Mouse (Mus musculus): ENCODE measurements around the gene Irs2.

DNA sequence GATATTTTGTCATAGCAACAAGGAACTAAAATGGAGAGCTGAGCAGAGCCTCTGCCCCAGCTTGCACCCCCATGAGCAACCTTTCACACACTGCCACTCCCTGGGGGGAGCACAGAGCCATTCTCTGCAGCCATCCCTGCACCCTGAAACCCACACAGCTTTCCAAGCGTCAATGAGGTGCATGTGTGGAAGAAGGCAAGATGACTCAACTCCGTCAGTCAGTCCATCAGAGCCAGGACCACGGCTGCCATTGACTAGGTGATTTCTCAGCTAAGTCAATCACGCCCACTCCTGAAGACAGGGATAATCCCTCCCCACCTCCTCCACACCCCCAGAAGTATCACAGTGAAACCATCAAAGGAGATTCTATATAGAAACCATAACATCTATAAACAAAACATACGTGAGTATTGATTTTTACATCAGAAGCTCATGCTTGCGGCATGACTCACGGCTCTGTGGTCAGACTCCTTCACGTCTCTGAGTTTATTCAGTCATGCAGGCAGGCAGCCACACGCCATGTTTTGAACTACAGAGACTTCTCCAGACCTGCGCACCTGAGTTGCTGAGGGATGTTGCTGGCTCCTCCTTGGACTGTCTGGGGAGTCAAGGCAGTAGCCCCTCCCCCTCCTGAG lies 14.6 kb downstream of the Irs2 start:
- no peak for TF ChIP-seq EP300 (IDR thresholded peaks at IDR 0.05; ENCODE audit: insufficient read depth, low read depth, low read length)
- TF ChIP-seq POLR2A (IDR thresholded peaks at IDR 0.05; ENCODE audit: insufficient read depth, low read depth, low read length), result no peak
- TF ChIP-seq CTCF (IDR thresholded peaks at IDR 0.05), result no peak

All from heart, adult 2 months (tissue).